Mouse (Mus musculus): ENCODE results near the gene Micall2.

DNA sequence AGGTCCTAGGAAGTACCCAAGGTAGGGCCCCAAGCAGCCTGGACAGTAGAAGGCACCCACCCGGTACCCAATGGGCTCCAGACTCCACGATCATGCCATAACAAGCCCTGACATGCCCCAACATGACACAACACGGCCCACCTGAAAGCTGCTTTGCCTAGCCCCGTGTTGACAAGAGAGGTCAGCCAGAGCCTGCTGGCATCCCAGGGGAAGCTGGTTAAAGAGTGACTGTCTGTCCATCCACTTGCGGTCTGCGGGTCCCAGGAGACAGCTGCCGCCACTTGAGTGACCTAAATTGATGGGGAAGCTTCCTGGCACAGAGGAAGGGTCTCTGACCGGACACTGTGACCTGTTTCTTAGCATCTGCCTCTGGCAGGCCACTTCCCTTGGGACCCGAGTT, 13.0 kb downstream of the Micall2 start:
- no peak for TF ChIP-seq CTCF (IDR thresholded peaks at IDR 0.05; ENCODE audit: extremely low read depth, insufficient read length, insufficient replicate concordance, low read depth, low read length)
- no peak for TF ChIP-seq POLR2A (IDR thresholded peaks at IDR 0.05; ENCODE audit: low read depth, low read length)
